25 mouse cellular contexts compared by ENCODE assay signal in the genomic region with DNA sequence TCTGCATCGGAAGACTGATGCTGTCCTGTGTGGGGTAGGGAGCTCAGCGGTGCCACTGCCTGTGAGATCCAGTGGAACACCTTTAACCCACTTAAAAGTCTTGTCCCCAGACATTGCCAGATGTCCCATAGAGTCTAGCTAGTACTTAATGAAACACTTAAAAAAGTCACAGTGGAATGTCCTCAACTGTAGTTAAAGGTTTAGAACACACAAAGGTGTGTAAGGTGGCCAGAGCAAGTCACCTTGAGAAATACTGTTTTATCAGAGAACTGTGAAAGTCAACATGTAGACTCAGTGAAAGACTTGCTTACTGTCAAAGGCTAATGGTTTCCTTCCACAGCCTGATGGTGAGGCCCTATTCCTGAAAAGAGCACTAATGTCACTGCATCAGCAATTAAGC.
"Had no signal": no experiment of that assay in that cellular context is flagged by ENCODE, and none has a peak within 500 bp of the region (broad histone marks: within the 10 kb centered on the region; RNA-seq: fewer than 3 reads in every experiment).

No protein-coding gene starts in this region.

- H3K4me3 ChIP-seq: gastrocnemius, adult 2 months; heart, embryonic 10.5 days; heart, embryonic 12.5 days; hindbrain, embryonic 10.5 days; hindbrain, embryonic 12.5 days; intestine, embryonic 15.5 days; layer of hippocampus, adult 2 months; limb, embryonic 13.5 days; limb, embryonic 15.5 days had no signal

- H3K4me2 ChIP-seq: heart, embryonic 12.5 days; hindbrain, embryonic 12.5 days; hindbrain, embryonic 14.5 days; intestine, embryonic 15.5 days; limb, embryonic 13.5 days; limb, embryonic 15.5 days had no signal

- H3K27me3 ChIP-seq: heart, embryonic 12.5 days; hindbrain, embryonic 12.5 days; intestine, embryonic 15.5 days; limb, embryonic 13.5 days; limb, embryonic 15.5 days had no signal

- DNase-seq: gastrocnemius, adult 2 months; gastrocnemius, postnatal 10 days; gastrocnemius, postnatal 25 days; heart, adult 18-20 months; heart, postnatal 10 days; heart, postnatal 4 days; kidney, adult 18-20 months; kidney, adult 8-10 months; kidney, postnatal 10 days; kidney, postnatal 25 days; kidney, postnatal 4 days; layer of hippocampus, postnatal 36 days; left cerebral cortex, postnatal 4 days had no signal

- H3K9me3 ChIP-seq: heart, embryonic 10.5 days; heart, embryonic 12.5 days; hindbrain, embryonic 10.5 days; hindbrain, embryonic 12.5 days; intestine, embryonic 15.5 days; limb, embryonic 13.5 days; limb, embryonic 15.5 days had no signal

- H3K27ac ChIP-seq: gastrocnemius, adult 2 months; heart, embryonic 10.5 days; hindbrain, embryonic 10.5 days; hindbrain, embryonic 12.5 days; hindbrain, embryonic 14.5 days; intestine, embryonic 15.5 days; layer of hippocampus, adult 2 months; limb, embryonic 13.5 days; limb, embryonic 15.5 days had no signal

- H3K9ac ChIP-seq: heart, embryonic 12.5 days; hindbrain, embryonic 12.5 days; hindbrain, embryonic 14.5 days; intestine, embryonic 15.5 days; limb, embryonic 13.5 days; limb, embryonic 15.5 days had no signal

- ATAC-seq: hindbrain, embryonic 16.5 days; inflammation-experienced regulatory T-cells, adult 6 months; intestine, embryonic 15.5 days; intestine, postnatal 0 days had no signal

- H3K4me1 ChIP-seq: heart, embryonic 10.5 days; heart, embryonic 12.5 days; hindbrain, embryonic 10.5 days; hindbrain, embryonic 12.5 days; intestine, embryonic 15.5 days; limb, embryonic 13.5 days; limb, embryonic 15.5 days had no signal
